ENCODE assay signal across 18 mouse cellular contexts in the genomic region with DNA sequence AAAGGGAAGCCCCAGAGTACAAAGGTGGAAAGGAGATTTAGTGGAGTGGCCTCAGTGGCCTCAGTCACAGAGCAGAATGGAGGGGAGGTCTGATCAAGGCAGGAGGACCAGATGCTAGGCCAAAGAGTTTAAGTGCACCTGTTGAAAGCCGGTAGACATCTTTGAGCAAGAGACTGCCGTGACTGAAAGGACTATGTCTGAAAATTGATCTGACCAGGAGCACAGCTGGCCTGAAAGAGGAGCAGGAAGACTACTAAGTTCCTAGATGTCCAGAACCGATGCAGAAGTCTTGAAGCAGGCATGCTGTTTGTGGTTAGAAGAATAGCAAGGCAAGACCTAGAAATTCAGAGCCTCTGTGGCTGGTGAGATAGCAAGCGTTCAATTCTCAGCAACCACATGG. TPM values are rescaled to one million over a fixed set of nuclear protein-coding genes. Genes with fewer than 3 reads are reported as not detected.
"Had no signal": no experiment of that assay in that cellular context is flagged by ENCODE, and none has a peak within 500 bp of the region (broad histone marks: within the 10 kb centered on the region; RNA-seq: fewer than 3 reads in every experiment).

No protein-coding gene starts in this region.

- H3K9me3 ChIP-seq: limb, embryonic 10.5 days; liver, embryonic 15.5 days; neural tube, embryonic 15.5 days had no signal

- DNase-seq: kidney, adult 8-10 months; kidney, postnatal 25 days; lung, adult 2 months; lung, postnatal 36 days; thymus, postnatal 14 days had no signal

- H3K9ac ChIP-seq: liver, embryonic 15.5 days had no signal

- H3K27ac ChIP-seq: limb, embryonic 10.5 days; liver, embryonic 15.5 days; stomach, postnatal 0 days had no signal

- H3K36me3 ChIP-seq: limb, embryonic 10.5 days; liver, embryonic 15.5 days; neural tube, embryonic 15.5 days had no signal

- H3K27me3 ChIP-seq: neural tube, embryonic 15.5 days had no signal

- H3K4me3 ChIP-seq: limb, embryonic 10.5 days; liver, embryonic 15.5 days had no signal

RNA-seq across cellular contexts. Expression of a gene that starts 1.8 kb away (rescaled TPM):
- total RNA-seq: megakaryocyte progenitor cell, adult 5-6 weeks had no signal

RNA-seq across cellular contexts. Expression of a gene that starts 43.3 kb away (rescaled TPM):
- total RNA-seq: layer of hippocampus, postnatal 10 days; left cerebral cortex, postnatal 14 days; megakaryocyte progenitor cell, adult 5-6 weeks had no signal
- polyA plus RNA-seq: kidney, embryonic 16.5 days; limb, embryonic 10.5 days; limb, embryonic 14.5 days; liver, embryonic 11.5 days; liver, embryonic 15.5 days; lung, adult 2 months; lung, postnatal 0 days; midbrain, embryonic 16.5 days; neural tube, embryonic 11.5 days; neural tube, embryonic 15.5 days; stomach, postnatal 0 days had no signal
